Mouse (Mus musculus) spleen, adult 2 months (tissue): ENCODE data around the gene Sobp.

ENCODE experiments used
- CTCF ChIP-seq: fragments of 200-500 bp; IDR thresholded peaks from 2 replicates; pipeline ENCODE4 v1.5.1; 2011; ENCODE audit warnings: mild to moderate bottlenecking, inconsistent platforms; ENCODE audit not compliant: insufficient read depth, insufficient read length, insufficient replicate concordance; ENCODE audit errors: extremely low read depth
- POLR2A ChIP-seq: fragments of 200-500 bp; IDR thresholded peaks from 2 replicates; pipeline ENCODE4 v1.6.1; 2011; ENCODE audit warnings: low read depth, low read length, inconsistent platforms

GRCm38 (mm10) chr10:42962181-42962601 lies 212.1 kb downstream of the Sobp start:
- TF ChIP-seq CTCF (no peak), POLR2A (no peak)
